Mouse (Mus musculus) heart, postnatal 0 days (tissue): ENCODE results near the gene Ttc39b.

ENCODE experiments used
- CTCF ChIP-seq: IDR thresholded peaks from 2 replicates; pipeline ENCODE4 v1.5.1; 2016; ENCODE audit warnings: antibody characterized with exemption, control low read depth, low read depth
- EP300 ChIP-seq: IDR thresholded peaks from 2 replicates; pipeline ENCODE4 v1.6.1; 2016; ENCODE audit warnings: antibody characterized with exemption, low read depth

DNA sequence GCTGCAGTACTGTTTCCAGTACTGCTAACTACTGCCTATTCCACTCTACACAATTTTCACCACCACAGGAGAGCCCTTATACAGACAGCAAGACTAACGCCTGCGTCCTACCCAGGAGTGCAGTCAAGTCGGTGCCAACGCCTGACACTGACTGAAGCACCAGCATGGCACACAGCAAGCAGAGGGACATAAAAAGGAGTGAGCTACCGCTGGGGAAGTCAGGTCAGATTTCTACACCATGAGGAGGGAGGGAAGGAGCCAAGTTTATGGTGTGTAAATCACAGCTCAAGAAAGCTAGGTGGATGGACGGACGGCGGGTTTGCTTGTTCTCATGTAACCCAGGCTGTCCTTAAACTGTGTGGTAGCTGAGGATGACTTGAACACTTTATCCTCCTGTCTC lies 12.6 kb downstream of the Ttc39b start:
- TF ChIP-seq CTCF (no peak), EP300 (no peak)
